Mouse (Mus musculus) thymus, postnatal 0 days (tissue): Measurements from ENCODE around the gene Apc2. TPM values are rescaled to one million over a fixed set of nuclear protein-coding genes. Genes with fewer than 3 reads are reported as not detected.

Source experiments
- DNase-seq: peaks from one replicate; pipeline ENCODE4 v3.0.0-alpha.2; 2015; ENCODE audit warnings: low spot score
- polyA plus RNA-seq: library from polyadenylated mRNA; unstranded; fragments of >200 nt; fragmentation: Nextera tagmentation; extraction: Ambion mirVana; gene quantifications from 2 replicates; pipeline ENCODE4 v1.2.1, GENCODE M21; 2015

Apc2 gene
- polyA plus RNA-seq, 1 experiment from 2014 or later: 0.10 TPM

GRCm38 (mm10) chr10:80293325-80293724 is 2.5 kb upstream of the Apc2 start:
- DNase-seq: peak; percentile 41

- DNase-seq: no peak
Measured at GRCm38 (mm10) chr10:80294311-80294710, 1.5 kb upstream of the Apc2 start.

GRCm38 (mm10) chr10:80294788-80295303 is 931 bp upstream of the Apc2 start:
- no peak for DNase-seq

- no peak for DNase-seq
Measured at GRCm38 (mm10) chr10:80296824-80297223, 1.0 kb downstream of the Apc2 start.

- no peak for DNase-seq
Measured at GRCm38 (mm10) chr10:80297526-80298133, 1.9 kb downstream of the Apc2 start.

GRCm38 (mm10) chr10:80298571-80299281 is 2.9 kb downstream of the Apc2 start:
- peak; percentile 20 for DNase-seq

GRCm38 (mm10) chr10:80299301-80299700 is 3.5 kb downstream of the Apc2 start:
- no peak for DNase-seq

GRCm38 (mm10) chr10:80299824-80300223 is 4.0 kb downstream of the Apc2 start:
- no peak for DNase-seq

- DNase-seq: no peak
Measured at GRCm38 (mm10) chr10:80300672-80301181, 5.0 kb downstream of the Apc2 start.

GRCm38 (mm10) chr10:80301256-80302081 is 5.7 kb downstream of the Apc2 start:
- no peak for DNase-seq

- DNase-seq: no peak
Measured at GRCm38 (mm10) chr10:80302082-80302355, 6.2 kb downstream of the Apc2 start.

- DNase-seq: no peak
Measured at GRCm38 (mm10) chr10:80302471-80302881, 6.7 kb downstream of the Apc2 start.

- DNase-seq: no peak
Measured at GRCm38 (mm10) chr10:80304458-80304857, 8.7 kb downstream of the Apc2 start.

GRCm38 (mm10) chr10:80304862-80305261 is 9.1 kb downstream of the Apc2 start:
- DNase-seq: peak; percentile 54

- DNase-seq: no peak
Measured at GRCm38 (mm10) chr10:80311560-80311959, 15.8 kb downstream of the Apc2 start.

GRCm38 (mm10) chr10:80312586-80313504 is 17.1 kb downstream of the Apc2 start:
- no peak for DNase-seq

- no peak for DNase-seq
Measured at GRCm38 (mm10) chr10:80313627-80314201, 17.9 kb downstream of the Apc2 start.

- DNase-seq: no peak
Measured at GRCm38 (mm10) chr10:80314494-80315001, 18.8 kb downstream of the Apc2 start.

GRCm38 (mm10) chr10:80315315-80315714 is 19.5 kb downstream of the Apc2 start:
- no peak for DNase-seq

- no peak for DNase-seq
Measured at GRCm38 (mm10) chr10:80316359-80316781, 20.6 kb downstream of the Apc2 start.
